Mouse (Mus musculus): ENCODE measurements around the gene Cd27.

Gene Cd27

GRCm38 (mm10) chr6:125239547-125239946 lies 2.7 kb upstream of the Cd27 start:
- TF ChIP-seq NANOG (IDR thresholded peaks at IDR 0.05; ENCODE audit: borderline replicate concordance, low read length) (no peak), POU5F1 (IDR thresholded peaks at IDR 0.05; ENCODE audit: borderline replicate concordance, low read length) (no peak), CTCF (conservative IDR thresholded peaks at IDR 0.05; ENCODE audit: low read length) (no peak)

GRCm38 (mm10) chr6:125238396-125238795 lies 1.6 kb upstream of the Cd27 start:
- Histone ChIP-seq H3K36me3 (ENCODE audit: insufficient read depth, low read length) (no peaks in the 10 kb centered on the region), H3K4me3 (replicated peaks; ENCODE audit: low read length) (no peak overlapping the region), H3K9me3 (ENCODE audit: low read length) (no peaks in the 10 kb centered on the region), H3K27me3 (ENCODE audit: insufficient read depth, low read length) (no peaks in the 10 kb centered on the region), H3K4me1 (replicated peaks; ENCODE audit: low read depth, low read length) (peaks cover 19% of the 10 kb centered on the region)
- TF ChIP-seq CTCF (conservative IDR thresholded peaks at IDR 0.05; ENCODE audit: low read length) (no peak), NANOG (IDR thresholded peaks at IDR 0.05; ENCODE audit: borderline replicate concordance, low read length) (no peak), POU5F1 (IDR thresholded peaks at IDR 0.05; ENCODE audit: borderline replicate concordance, low read length) (no peak)

More at GRCm38 (mm10) chr6:125239547-125239946, 2.7 kb upstream of the Cd27 start:
- Histone ChIP-seq H3K36me3 (ENCODE audit: insufficient read depth, low read length) (no peaks in the 10 kb centered on the region), H3K4me3 (replicated peaks; ENCODE audit: low read length) (no peak overlapping the region), H3K4me1 (replicated peaks; ENCODE audit: low read depth, low read length) (peaks cover 16% of the 10 kb centered on the region), H3K9me3 (ENCODE audit: low read length) (no peaks in the 10 kb centered on the region), H3K27me3 (ENCODE audit: insufficient read depth, low read length) (no peaks in the 10 kb centered on the region)

- Histone ChIP-seq H3K9me3 (ENCODE audit: low read length) (no peaks in the 10 kb centered on the region), H3K4me1 (replicated peaks; ENCODE audit: low read depth, low read length) (peaks cover 22% of the 10 kb centered on the region), H3K27me3 (ENCODE audit: insufficient read depth, low read length) (no peaks in the 10 kb centered on the region), H3K4me3 (replicated peaks; ENCODE audit: low read length) (no peak overlapping the region), H3K36me3 (ENCODE audit: insufficient read depth, low read length) (no peaks in the 10 kb centered on the region)
- TF ChIP-seq POU5F1 (IDR thresholded peaks at IDR 0.05; ENCODE audit: borderline replicate concordance, low read length), result no peak
- TF ChIP-seq CTCF (conservative IDR thresholded peaks at IDR 0.05; ENCODE audit: low read length), result no peak
- TF ChIP-seq NANOG (IDR thresholded peaks at IDR 0.05; ENCODE audit: borderline replicate concordance, low read length), result no peak
These were observed 611 bp upstream of the Cd27 start for GRCm38 (mm10) chr6:125237421-125237820.

DNA sequence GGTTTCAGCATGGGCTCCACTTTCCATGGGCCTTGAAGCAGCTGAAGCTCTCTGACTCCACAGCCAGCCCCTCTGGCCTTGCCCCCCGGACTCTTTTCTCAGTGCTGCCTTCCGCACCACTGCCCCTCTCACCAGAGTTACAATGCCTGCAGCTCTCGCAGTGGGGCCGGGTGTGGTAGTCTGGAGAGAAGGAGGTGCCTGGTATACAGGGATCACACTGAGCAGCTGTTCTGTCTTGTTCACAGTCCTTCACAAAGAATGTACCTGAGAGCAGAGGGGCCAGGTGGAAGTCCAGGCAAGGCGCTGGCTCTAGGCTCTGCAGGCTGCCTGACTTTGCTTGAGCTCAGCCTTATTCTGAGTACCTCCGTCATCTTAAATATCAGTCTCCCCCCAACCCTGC lies 469 bp downstream of the Cd27 start:
- Histone ChIP-seq H3K36me3 (ENCODE audit: insufficient read depth, low read length) (no peaks in the 10 kb centered on the region), H3K27me3 (ENCODE audit: insufficient read depth, low read length) (no peaks in the 10 kb centered on the region), H3K9me3 (ENCODE audit: low read length) (no peaks in the 10 kb centered on the region), H3K4me1 (replicated peaks; ENCODE audit: low read depth, low read length) (peaks cover 32% of the 10 kb centered on the region), H3K4me3 (replicated peaks; ENCODE audit: low read length) (no peak overlapping the region)
- TF ChIP-seq CTCF (conservative IDR thresholded peaks at IDR 0.05; ENCODE audit: low read length), result no peak

- H3K27me3 ChIP-seq (ENCODE audit: insufficient read depth, low read length), result no peaks in the 10 kb centered on the region
- no peaks in the 10 kb centered on the region for H3K9me3 ChIP-seq (ENCODE audit: low read length)
- no peak overlapping the region for H3K4me3 ChIP-seq (replicated peaks; ENCODE audit: low read length)
- no peaks in the 10 kb centered on the region for H3K36me3 ChIP-seq (ENCODE audit: insufficient read depth, low read length)
- TF ChIP-seq CTCF (conservative IDR thresholded peaks at IDR 0.05; ENCODE audit: low read length) (no peak), POU5F1 (IDR thresholded peaks at IDR 0.05; ENCODE audit: borderline replicate concordance, low read length) (no peak), NANOG (IDR thresholded peaks at IDR 0.05; ENCODE audit: borderline replicate concordance, low read length) (no peak)
- H3K4me1 ChIP-seq (replicated peaks; ENCODE audit: low read depth, low read length), result peaks cover 47% of the 10 kb centered on the region
These were observed 2.3 kb downstream of the Cd27 start for GRCm38 (mm10) chr6:125234520-125234828.

GRCm38 (mm10) chr6:125233816-125234519 lies 2.8 kb downstream of the Cd27 start:
- no peaks in the 10 kb centered on the region for H3K9me3 ChIP-seq (ENCODE audit: low read length)
- TF ChIP-seq NANOG (IDR thresholded peaks at IDR 0.05; ENCODE audit: borderline replicate concordance, low read length) (no peak), CTCF (conservative IDR thresholded peaks at IDR 0.05; ENCODE audit: low read length) (no peak), POU5F1 (IDR thresholded peaks at IDR 0.05; ENCODE audit: borderline replicate concordance, low read length) (no peak)
- no peaks in the 10 kb centered on the region for H3K27me3 ChIP-seq (ENCODE audit: insufficient read depth, low read length)
- H3K4me1 ChIP-seq (replicated peaks; ENCODE audit: low read depth, low read length), result peaks cover 47% of the 10 kb centered on the region
- H3K4me3 ChIP-seq (replicated peaks; ENCODE audit: low read length), result no peak overlapping the region
- no peaks in the 10 kb centered on the region for H3K36me3 ChIP-seq (ENCODE audit: insufficient read depth, low read length)

- Histone ChIP-seq H3K4me3 (replicated peaks; ENCODE audit: low read length) (no peak overlapping the region), H3K36me3 (ENCODE audit: insufficient read depth, low read length) (no peaks in the 10 kb centered on the region), H3K9me3 (ENCODE audit: low read length) (no peaks in the 10 kb centered on the region), H3K27me3 (ENCODE audit: insufficient read depth, low read length) (no peaks in the 10 kb centered on the region), H3K4me1 (replicated peaks; ENCODE audit: low read depth, low read length) (peaks cover 47% of the 10 kb centered on the region)
- no peak for TF ChIP-seq CTCF (conservative IDR thresholded peaks at IDR 0.05; ENCODE audit: low read length)
- TF ChIP-seq POU5F1 (IDR thresholded peaks at IDR 0.05; ENCODE audit: borderline replicate concordance, low read length), result no peak
- TF ChIP-seq NANOG (IDR thresholded peaks at IDR 0.05; ENCODE audit: borderline replicate concordance, low read length), result no peak
These were observed 4.3 kb downstream of the Cd27 start for GRCm38 (mm10) chr6:125232516-125232915.

- TF ChIP-seq POU5F1 (IDR thresholded peaks at IDR 0.05; ENCODE audit: borderline replicate concordance, low read length) (no peak), CTCF (conservative IDR thresholded peaks at IDR 0.05; ENCODE audit: low read length) (no peak), NANOG (IDR thresholded peaks at IDR 0.05; ENCODE audit: borderline replicate concordance, low read length) (no peak)
- H3K4me1 ChIP-seq (replicated peaks; ENCODE audit: low read depth, low read length), result peaks cover 45% of the 10 kb centered on the region
- H3K9me3 ChIP-seq (ENCODE audit: low read length), result no peaks in the 10 kb centered on the region
- no peaks in the 10 kb centered on the region for H3K36me3 ChIP-seq (ENCODE audit: insufficient read depth, low read length)
- H3K27me3 ChIP-seq (ENCODE audit: insufficient read depth, low read length), result no peaks in the 10 kb centered on the region
- peak overlapping the region; percentile 78 for H3K4me3 ChIP-seq (replicated peaks; ENCODE audit: low read length)
These were observed 4.8 kb downstream of the Cd27 start for GRCm38 (mm10) chr6:125232045-125232437.
